Mouse (Mus musculus): ENCODE measurements at regions not wholly inside any gene's neighbourhood (a gene's known extent, or its start where the extent isn't known, plus 50 kb on each side); places are given as distances from the start of the nearest gene placed in this dataset.

DNA sequence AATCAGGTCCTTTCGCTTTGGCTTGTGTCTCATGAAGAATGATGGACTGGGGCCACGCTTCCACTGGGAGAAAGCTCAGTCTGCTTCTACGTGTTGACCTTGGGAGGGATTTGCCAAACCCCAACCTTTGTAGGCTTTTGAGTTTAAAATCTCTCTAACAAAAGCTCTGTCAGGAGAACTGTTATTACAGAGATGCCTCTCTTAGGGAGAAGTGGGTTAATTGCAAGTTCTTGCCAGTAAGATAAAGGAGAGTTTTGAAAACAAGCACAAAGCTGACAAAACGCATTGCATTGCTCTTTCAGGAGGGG, 351.5 kb upstream of the Tenm3 start:
- no peak for TF ChIP-seq GATA4 (IDR thresholded peaks at IDR 0.05; ENCODE audit: insufficient replicate concordance, low read length)

DNA sequence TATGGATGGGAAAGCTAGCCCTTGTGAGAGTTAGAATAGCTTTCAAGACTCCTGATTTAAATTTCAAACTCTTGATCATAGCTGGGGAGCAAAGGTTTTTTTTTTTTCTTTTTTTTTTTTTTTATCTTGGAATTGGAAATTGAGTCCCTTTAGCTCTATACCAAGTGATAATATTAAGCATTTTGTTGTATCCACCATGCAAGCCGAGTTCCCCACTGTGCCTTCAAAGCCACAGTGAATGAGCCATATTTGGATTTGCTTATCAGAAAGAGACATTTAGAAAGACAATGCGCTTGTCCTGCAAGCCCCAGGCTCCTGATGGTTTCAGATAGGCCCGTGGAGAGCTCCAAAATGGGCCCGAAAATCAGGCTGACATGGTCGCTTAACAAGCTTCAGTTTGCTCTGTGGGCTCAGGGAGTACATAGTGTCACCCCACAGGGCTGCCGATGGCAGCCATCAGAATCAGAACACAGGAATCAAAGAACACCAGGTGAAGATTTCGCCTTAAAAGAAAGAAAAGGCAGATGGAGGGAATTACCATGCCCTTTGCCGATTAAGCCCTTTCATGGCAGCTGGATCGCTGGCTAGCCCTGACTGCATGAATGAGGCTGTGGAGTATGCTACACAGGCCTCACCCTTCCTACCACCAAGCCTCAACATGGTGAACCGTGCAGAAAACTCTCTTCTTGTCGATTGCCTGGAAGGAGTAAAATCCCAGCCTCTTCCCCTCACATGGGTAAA, 351.0 kb upstream of the Tenm3 start:
- TF ChIP-seq GATA4 (IDR thresholded peaks at IDR 0.05; ENCODE audit: insufficient replicate concordance, low read length): no peak

DNA sequence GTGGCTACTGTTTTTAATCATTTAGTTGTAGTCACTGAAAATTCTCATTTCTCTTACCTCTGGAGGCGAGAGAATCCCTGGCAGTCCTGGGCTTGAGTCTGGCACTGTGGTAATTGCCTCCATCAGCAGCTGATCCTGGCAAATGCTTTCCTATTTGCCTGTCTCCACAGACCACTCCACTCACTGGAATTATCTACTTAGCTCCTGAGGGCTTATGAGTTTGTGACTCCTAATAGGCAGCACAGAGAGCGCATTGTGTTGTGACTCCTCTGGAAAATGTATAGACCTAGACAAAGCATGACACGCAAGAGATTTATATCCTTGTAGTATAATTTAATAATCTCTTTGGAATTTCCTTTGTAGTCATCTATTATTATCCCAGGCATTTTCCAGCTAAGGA, 343.1 kb upstream of the Tenm3 start:
- no peak for TF ChIP-seq GATA4 (IDR thresholded peaks at IDR 0.05; ENCODE audit: insufficient replicate concordance, low read length)

DNA sequence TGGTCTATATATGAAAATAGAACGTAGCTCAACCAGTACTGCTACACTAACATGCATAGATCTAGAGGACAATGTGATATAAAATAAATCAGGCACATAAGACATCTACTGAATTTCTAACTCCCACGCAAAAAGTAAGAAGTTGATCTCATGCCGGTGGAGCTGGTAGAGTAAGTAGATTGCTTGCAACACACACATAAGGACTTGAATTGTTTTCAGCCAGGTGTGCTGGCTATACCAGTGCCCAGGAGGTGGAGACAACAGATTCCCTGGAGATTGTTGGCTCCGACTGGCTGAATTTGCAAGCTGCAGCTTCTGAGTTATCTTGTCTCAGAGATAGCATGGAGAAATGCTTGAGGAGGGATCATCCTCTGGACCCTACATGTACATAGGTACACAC, 331.6 kb upstream of the Tenm3 start:
- no peak for TF ChIP-seq GATA4 (IDR thresholded peaks at IDR 0.05; ENCODE audit: insufficient replicate concordance, low read length)

DNA sequence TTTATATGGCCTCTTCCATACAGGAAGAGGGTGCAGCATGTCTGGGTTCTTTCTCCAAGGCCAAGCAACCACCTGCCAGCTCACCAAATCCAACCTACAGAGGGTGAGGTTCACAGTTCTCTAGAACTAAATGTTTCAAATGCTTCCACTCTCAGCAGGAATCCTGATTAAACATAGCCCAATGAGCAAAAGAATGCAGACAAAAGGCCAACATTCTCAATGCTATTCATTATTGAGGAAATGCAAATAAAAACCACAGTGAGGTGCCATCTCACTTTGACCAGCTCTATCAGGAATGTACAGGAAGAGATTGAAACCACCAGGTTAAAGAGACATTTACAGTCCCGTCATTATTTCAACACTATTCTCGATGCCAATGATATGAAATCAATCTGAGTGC, 331.2 kb upstream of the Tenm3 start:
- TF ChIP-seq GATA4 (IDR thresholded peaks at IDR 0.05; ENCODE audit: insufficient replicate concordance, low read length): no peak

DNA sequence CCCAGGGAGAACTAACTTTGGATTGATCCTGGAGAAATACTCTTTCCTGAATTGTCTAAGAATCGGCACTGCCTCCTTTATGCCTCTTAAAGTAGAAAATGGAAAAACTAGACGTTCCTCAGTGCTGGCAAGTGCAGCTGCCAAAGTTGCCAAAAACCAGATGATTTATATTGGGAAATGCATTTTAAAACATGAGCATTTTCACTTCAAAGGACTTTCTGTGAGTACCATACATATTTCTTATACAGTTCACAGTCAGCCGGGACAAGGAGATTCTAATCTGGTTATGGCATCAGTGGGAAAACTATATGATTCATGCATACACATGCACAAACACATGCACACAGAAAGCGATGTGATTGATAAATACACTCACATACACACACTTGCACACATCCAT, 315.6 kb upstream of the Tenm3 start:
- TF ChIP-seq GATA4 (IDR thresholded peaks at IDR 0.05; ENCODE audit: insufficient replicate concordance, low read length): no peak

DNA sequence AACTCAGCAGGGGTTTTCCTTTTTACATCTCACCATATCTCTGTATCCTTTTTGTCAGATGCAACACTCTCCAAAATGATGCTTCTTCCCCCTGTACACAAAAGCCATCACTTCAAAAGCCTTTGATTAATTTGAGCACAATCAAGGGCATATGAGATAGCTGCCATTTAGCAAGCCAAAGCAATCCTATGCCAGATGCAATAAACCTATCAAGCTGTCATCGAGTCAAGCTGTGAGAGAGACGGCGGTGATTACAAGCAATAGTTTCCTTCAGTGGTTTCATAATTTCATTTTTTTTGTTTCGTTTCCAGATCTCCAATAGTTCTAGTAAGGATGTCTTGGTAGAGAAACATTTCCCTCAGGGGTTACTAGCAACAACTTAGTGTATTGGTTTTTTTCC, 314.4 kb upstream of the Tenm3 start:
- no peak for TF ChIP-seq GATA4 (IDR thresholded peaks at IDR 0.05; ENCODE audit: insufficient replicate concordance, low read length)

DNA sequence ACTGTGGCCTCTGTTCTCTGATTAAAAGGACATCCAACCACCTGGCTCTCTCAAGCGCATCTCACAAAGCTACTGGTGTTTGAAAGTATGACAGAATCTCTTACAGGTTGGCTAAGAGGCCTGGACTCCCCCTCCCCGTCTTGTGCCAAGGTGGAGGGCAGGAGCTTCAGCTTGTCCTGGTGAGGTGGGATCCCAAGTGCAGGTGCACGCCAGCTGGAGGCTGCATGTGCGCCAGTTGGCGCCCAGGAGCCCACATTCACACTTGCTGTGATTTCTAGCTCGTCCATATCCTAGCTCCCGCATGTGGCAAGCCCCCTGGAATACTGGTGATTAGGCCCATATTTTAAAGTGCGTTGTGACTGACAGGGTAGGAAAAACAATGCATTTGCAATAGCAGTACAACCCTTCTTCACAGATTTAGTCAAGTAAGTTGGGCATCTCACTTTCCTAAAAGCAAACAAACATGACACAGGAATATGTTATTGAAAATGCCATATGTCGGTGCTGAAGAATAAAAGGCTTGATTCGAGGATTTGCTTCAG, 292.8 kb upstream of the Tenm3 start:
- TF ChIP-seq GATA4 (IDR thresholded peaks at IDR 0.05; ENCODE audit: insufficient replicate concordance, low read length): no peak

DNA sequence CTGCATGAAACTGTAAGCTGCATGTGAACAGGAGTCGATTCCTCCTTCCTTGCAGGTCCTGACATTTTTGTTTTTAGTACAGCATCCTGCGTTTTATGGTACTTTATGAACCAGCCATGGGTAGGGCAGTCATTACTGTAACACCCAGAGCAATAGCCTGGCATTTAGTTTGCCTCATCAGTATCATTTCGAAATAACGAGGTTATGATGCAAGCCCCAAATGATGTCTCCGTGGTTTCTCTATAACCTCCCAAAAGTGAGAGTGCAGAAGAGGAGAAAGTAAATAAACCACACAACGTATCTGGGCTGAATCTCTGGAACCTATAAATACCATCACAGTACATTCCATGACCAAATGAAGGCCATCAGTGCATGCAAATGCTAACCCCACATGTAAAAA, 265.3 kb upstream of the Tenm3 start:
- no peak for TF ChIP-seq GATA4 (IDR thresholded peaks at IDR 0.05; ENCODE audit: insufficient replicate concordance, low read length)

DNA sequence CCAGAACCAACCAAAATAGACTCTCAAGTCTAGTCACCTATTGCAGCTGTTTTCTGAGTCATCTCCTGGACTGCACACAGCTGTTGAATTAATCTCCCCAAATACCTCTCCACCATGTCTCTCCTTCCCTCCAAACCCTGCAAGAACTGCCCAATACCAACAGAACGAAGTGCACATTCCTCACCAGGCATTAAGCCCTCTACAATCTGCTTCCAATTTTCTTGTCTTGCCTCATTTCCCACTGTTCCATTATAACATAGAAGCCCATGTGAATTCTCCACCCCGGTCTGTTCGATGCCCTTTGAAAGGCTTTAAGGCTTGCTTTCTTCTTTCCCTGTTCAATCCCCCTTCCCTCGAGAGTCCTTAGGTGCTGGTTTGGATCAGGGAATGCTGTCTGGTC, 264.9 kb upstream of the Tenm3 start:
- no peak for TF ChIP-seq GATA4 (IDR thresholded peaks at IDR 0.05; ENCODE audit: insufficient replicate concordance, low read length)

DNA sequence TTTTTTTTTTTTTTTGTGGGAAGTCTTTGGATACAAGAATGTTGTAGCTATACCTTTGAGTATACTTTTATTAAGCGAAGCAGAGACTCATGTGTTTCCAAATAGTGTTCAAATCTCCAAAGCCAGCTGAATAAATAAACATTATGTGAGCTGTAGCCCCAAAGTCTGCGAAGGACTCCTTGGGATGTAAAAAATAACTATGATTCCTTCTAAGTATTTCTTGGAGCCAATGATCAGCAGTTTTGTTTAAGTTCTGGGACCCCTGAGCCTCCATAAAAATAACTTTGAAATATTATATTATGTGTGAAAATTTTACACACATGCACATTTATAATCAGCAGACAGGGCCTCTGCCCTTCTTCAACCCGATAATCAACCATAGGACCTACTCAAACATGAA, 262.8 kb upstream of the Tenm3 start:
- TF ChIP-seq GATA4 (IDR thresholded peaks at IDR 0.05; ENCODE audit: insufficient replicate concordance, low read length): no peak

DNA sequence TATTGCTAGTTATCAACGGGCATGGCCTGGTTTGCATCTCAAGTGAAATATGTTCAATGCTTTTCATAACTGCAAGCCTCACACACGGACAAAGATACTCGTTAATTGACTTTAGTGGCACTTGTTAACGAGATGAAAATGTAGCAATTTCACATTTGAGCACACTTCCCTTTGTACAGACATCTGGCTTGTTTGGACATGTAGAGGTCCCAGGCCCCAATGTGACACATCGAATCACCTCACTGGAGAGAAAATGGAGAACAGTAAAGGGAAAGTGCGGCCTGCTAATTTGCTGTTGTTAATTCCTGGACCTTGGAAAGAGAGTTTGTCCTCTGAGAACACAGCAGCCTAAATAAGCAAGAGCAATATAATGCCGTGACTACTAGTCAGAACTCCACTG, 257.4 kb upstream of the Tenm3 start:
- TF ChIP-seq GATA4 (IDR thresholded peaks at IDR 0.05; ENCODE audit: insufficient replicate concordance, low read length): no peak

DNA sequence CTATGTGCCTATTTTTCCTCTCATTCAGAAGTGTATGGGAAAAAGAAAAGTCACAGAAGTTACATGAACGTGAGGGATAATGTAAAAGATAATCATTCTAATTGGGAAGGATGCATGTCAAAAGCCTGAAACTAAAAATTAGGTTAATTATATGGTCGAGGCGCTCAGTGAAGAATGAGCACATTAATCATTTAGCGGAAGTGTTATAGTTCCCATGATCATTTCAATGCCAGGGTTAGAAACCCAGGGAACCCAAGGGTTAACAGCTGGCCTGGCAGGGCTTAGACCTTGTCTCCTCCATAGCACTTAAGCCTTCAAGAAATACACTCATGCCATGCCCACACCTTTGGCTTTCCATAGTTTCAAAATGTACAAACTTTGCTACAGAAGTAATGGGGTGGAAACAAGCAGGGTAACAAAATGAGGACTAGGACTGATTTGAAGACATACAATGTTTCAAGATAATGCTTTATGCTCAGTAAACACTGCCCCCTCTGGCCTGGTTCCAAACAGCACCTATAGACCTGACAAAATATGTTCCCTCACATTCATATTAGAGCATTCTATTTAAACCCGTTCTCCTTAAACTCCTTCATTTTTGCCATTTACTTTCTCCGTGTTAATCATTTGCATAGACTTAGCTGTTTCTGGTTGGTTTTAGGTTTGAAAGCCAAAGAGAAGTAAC, 240.6 kb upstream of the Tenm3 start:
- TF ChIP-seq GATA4 (IDR thresholded peaks at IDR 0.05; ENCODE audit: insufficient replicate concordance, low read length): no peak

DNA sequence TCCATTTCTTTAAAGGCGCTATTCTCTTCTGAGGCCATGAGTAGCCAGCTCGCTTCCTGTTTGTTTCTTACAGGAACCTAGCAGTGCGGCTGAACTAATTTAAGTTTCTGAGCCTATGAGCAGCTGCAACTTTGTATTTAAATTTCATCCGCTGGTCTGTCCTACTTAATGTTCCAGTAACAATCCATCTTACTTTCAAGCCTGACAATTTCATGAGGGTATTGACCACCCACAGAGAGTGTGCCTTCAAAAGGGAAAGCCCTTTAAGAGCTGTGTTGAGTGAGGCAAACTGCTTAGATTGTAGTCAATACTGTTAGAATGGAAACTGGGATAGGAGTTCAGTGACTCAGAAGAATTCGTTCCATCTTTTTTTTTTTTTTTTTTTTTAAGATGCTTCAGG, 225.7 kb upstream of the Tenm3 start:
- no peak for TF ChIP-seq GATA4 (IDR thresholded peaks at IDR 0.05; ENCODE audit: insufficient replicate concordance, low read length)

DNA sequence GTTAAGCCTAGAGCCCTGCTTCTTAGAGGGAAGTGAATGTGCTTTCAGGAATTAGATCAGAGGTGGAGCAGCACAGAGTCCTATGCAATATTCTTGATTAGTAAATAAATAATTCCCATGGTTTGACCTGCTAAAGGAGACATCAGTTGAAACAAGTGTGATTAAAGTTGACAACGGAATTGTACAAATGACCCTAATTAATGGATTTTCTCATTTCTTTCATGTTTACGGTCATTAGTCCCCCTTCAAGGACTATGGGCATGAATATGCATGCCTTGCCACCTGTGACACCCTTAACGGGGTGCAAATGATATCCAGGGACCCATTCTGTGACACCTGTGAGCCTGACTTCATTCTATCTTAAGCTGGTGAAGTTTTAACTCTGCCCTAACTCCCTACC, 219.5 kb upstream of the Tenm3 start:
- TF ChIP-seq GATA4 (IDR thresholded peaks at IDR 0.05; ENCODE audit: insufficient replicate concordance, low read length): no peak

DNA sequence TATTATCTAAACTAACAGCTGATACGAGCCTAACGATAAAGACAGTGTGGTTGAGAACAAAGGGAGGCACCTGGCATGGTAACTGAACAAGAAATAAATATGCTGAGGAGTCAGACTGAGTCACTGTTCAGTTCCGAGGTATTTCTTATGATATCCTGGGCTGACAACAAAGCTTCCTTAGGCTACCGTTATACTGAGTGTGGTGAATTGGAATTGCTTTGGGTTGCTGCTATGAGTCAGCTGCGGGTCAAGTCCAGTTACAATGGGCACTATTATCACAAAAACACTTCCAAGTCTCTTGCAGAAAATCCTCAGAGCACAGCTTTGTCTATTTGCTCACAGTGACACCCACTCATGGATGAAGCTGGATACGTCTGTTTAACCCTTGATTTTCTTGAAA, 199.5 kb upstream of the Tenm3 start:
- no peak for TF ChIP-seq GATA4 (IDR thresholded peaks at IDR 0.05; ENCODE audit: insufficient replicate concordance, low read length)

All from liver, adult (tissue).